Mouse (Mus musculus) cortical plate, adult 2 months (tissue): Measurements from ENCODE around the gene Gm3415.

Experiments used
- CTCF ChIP-seq: fragments of 200-500 bp; IDR thresholded peaks from 2 replicates; pipeline ENCODE4 v1.5.1; 2011; ENCODE audit warnings: mild to moderate bottlenecking, control low read depth, low read length; ENCODE audit not compliant: insufficient read depth; ENCODE audit errors: extremely low read depth
- POLR2A ChIP-seq: fragments of 200-500 bp; IDR thresholded peaks from 2 replicates; pipeline ENCODE4 v1.6.1; 2011; ENCODE audit warnings: mild to moderate bottlenecking, low read length, control low read depth; ENCODE audit not compliant: insufficient read depth; ENCODE audit errors: extremely low read depth

- TF ChIP-seq POLR2A (no peak), CTCF (no peak)
Measured at GRCm38 (mm10) chr5:146585307-146585651, 29.3 kb downstream of the Gm3415 start.
